In genomic region chr14:12541733-12542132, GRCm38 (mm10) we compare ENCODE assay signal across 25 mouse cellular contexts.
DNase-seq lines count a peak whose midpoint lies in the region; ATAC-seq lines count a peak whose summit lies in the region.
"Had no signal": no experiment of that assay in that cellular context is flagged by ENCODE, and none has a peak within 500 bp of the region (broad histone marks: within the 10 kb centered on the region; RNA-seq: fewer than 3 reads in every experiment).

No protein-coding gene starts in this region.

- WGBS in hindbrain, embryonic 16.5 days, result 43% methylated on average over 2 of the region's 2 CpGs
- WGBS in hindbrain, embryonic 12.5 days, result 39% methylated on average over 2 of the region's 2 CpGs

- no peaks in the 10 kb centered on the region for H3K27me3 ChIP-seq in hindbrain, embryonic 16.5 days (replicated peaks; ENCODE audit: control insufficient read depth, insufficient read depth, low read length)
- H3K27me3 ChIP-seq in hindbrain, embryonic 12.5 days, result no peaks in the 10 kb centered on the region
- H3K27me3 ChIP-seq: liver, embryonic 13.5 days; megakaryocyte, embryonic 14.5 days; neural tube, embryonic 13.5 days; stomach, embryonic 15.5 days had no signal

- H3K4me2 ChIP-seq in hindbrain, embryonic 16.5 days (ENCODE audit: low read length), result no peak overlapping the region
- H3K4me2 ChIP-seq in hindbrain, embryonic 12.5 days (replicated peaks), result no peak overlapping the region
- H3K4me2 ChIP-seq: embryonic facial prominence, embryonic 13.5 days; liver, embryonic 13.5 days; neural tube, embryonic 13.5 days; stomach, embryonic 15.5 days had no signal

- ATAC-seq in hindbrain, embryonic 16.5 days, result 0 out of 2 replicates have a peak, but pooled peaks have one; percentile 41
- no peak for ATAC-seq in hindbrain, embryonic 12.5 days (ENCODE audit: low FRiP score)
- ATAC-seq: inflammation-experienced regulatory T-cells, adult 6 months had no signal

- peak; percentile 54 for DNase-seq in embryo, embryonic 10 days (ENCODE audit: low spot score)
- DNase-seq in embryo, embryonic 9.5 days (ENCODE audit: extremely low spot score), result no peak
- peak; percentile 42 for DNase-seq in embryo, embryonic 10.5 days (ENCODE audit: low spot score)
- DNase-seq in retina, embryonic 14.5 days (ENCODE audit: low spot score), result peak; percentile 28
- DNase-seq in natural killer cell, adult 2 months (ENCODE audit: low spot score in 2 of 2), result no peak
- DNase-seq: adrenal gland, postnatal 14 days; cerebellum, adult 9-11 months; heart, postnatal 4 days; kidney, adult 2 months; liver, embryonic 13.5 days; lung, adult 2 months; lung, postnatal 36 days; right cerebral cortex, adult 18-20 months; thymus, postnatal 25 days had no signal

- no peak overlapping the region for H3K9ac ChIP-seq in hindbrain, embryonic 16.5 days (ENCODE audit: low read depth, low read length)
- H3K9ac ChIP-seq in hindbrain, embryonic 12.5 days, result no peak overlapping the region
- H3K9ac ChIP-seq: embryonic facial prominence, embryonic 13.5 days; liver, embryonic 13.5 days; neural tube, embryonic 13.5 days; stomach, embryonic 15.5 days had no signal

- H3K4me3 ChIP-seq in hindbrain, embryonic 16.5 days (ENCODE audit: low read length), result no peak overlapping the region
- no peak overlapping the region for H3K4me3 ChIP-seq in hindbrain, embryonic 12.5 days
- H3K4me3 ChIP-seq: embryonic facial prominence, embryonic 13.5 days; erythroblast, embryonic 14.5 days; heart, embryonic 10.5 days; left cerebral cortex, adult 2 months; liver, embryonic 13.5 days; megakaryocyte, embryonic 14.5 days; neural tube, embryonic 13.5 days; stomach, embryonic 15.5 days had no signal

- H3K9me3 ChIP-seq in hindbrain, embryonic 16.5 days (ENCODE audit: control insufficient read depth, low read length), result no peaks in the 10 kb centered on the region
- no peaks in the 10 kb centered on the region for H3K9me3 ChIP-seq in hindbrain, embryonic 12.5 days (replicated peaks)
- H3K9me3 ChIP-seq: embryonic facial prominence, embryonic 13.5 days; heart, embryonic 10.5 days; liver, embryonic 13.5 days; megakaryocyte, embryonic 14.5 days; neural tube, embryonic 13.5 days; stomach, embryonic 15.5 days had no signal

- H3K27ac ChIP-seq in hindbrain, embryonic 16.5 days (ENCODE audit: low read depth, low read length), result no peak overlapping the region
- H3K27ac ChIP-seq in hindbrain, embryonic 12.5 days, result no peak overlapping the region
- H3K27ac ChIP-seq: embryonic facial prominence, embryonic 13.5 days; heart, embryonic 10.5 days; kidney, postnatal 0 days; left cerebral cortex, adult 2 months; liver, embryonic 13.5 days; neural tube, embryonic 13.5 days; stomach, embryonic 15.5 days had no signal

- H3K36me3 ChIP-seq in hindbrain, embryonic 16.5 days (ENCODE audit: control insufficient read depth, insufficient read depth, low read length), result peaks cover 6% of the 10 kb centered on the region; the same call in 1 of the 2 replicates
- H3K36me3 ChIP-seq in hindbrain, embryonic 12.5 days, result peaks cover 8% of the 10 kb centered on the region
- H3K36me3 ChIP-seq: embryonic facial prominence, embryonic 13.5 days; heart, embryonic 10.5 days; liver, embryonic 13.5 days; stomach, embryonic 15.5 days had no signal

- no peaks in the 10 kb centered on the region for H3K4me1 ChIP-seq in hindbrain, embryonic 16.5 days (ENCODE audit: control insufficient read depth, insufficient read depth, low read depth, low read length)
- no peaks in the 10 kb centered on the region for H3K4me1 ChIP-seq in hindbrain, embryonic 12.5 days
- H3K4me1 ChIP-seq: embryonic facial prominence, embryonic 13.5 days; heart, embryonic 10.5 days; liver, embryonic 13.5 days; megakaryocyte, embryonic 14.5 days; neural tube, embryonic 13.5 days; stomach, embryonic 15.5 days had no signal

Comparison
In these comparisons a context has a peak if more than half of its experiments do, and no peak if none do; other contexts are left out.
1. DNase-seq: peak in embryo, embryonic 10 days (single experiment), embryo, embryonic 10.5 days (single experiment) and retina, embryonic 14.5 days (single experiment); none in embryo, embryonic 9.5 days (single experiment) and natural killer cell, adult 2 months (0 of 2).